Mouse (Mus musculus) adrenal gland (tissue): ENCODE data around the gene Cuedc1.

Source experiments
- intact Hi-C: fragments of 180-260 bp; cut with DNase I; formaldehyde crosslinking; loops from one replicate; pipeline ENCODE4 v1.15.1; 2025

The Cuedc1 gene

GRCm38 (mm10) chr11:88114871-88115301, 17.0 kb downstream of the Cuedc1 start:
- intact Hi-C loops = no loop called here

GRCm38 (mm10) chr11:88116568-88116967, 18.7 kb downstream of the Cuedc1 start:
- intact Hi-C loops = no loop called here

- intact Hi-C loops = no loop called here
Observed at GRCm38 (mm10) chr11:88117356-88118090, 19.7 kb downstream of the Cuedc1 start.

GRCm38 (mm10) chr11:88118091-88118440, 20.2 kb downstream of the Cuedc1 start:
- intact Hi-C loops = no loop called here

- intact Hi-C loops = no loop called here
Observed at GRCm38 (mm10) chr11:88118817-88119642, 21.2 kb downstream of the Cuedc1 start.

- intact Hi-C loops = no loop called here
Observed at GRCm38 (mm10) chr11:88122545-88122944, 24.7 kb downstream of the Cuedc1 start.

GRCm38 (mm10) chr11:88123021-88123420, 25.2 kb downstream of the Cuedc1 start:
- intact Hi-C loops = no loop called here

GRCm38 (mm10) chr11:88123731-88124130, 25.9 kb downstream of the Cuedc1 start:
- intact Hi-C loops = no loop called here

GRCm38 (mm10) chr11:88125483-88125882, 27.6 kb downstream of the Cuedc1 start:
- intact Hi-C loops = no loop called here

- intact Hi-C loops = no loop called here
Observed at GRCm38 (mm10) chr11:88126306-88126793, 28.5 kb downstream of the Cuedc1 start.

- intact Hi-C loops = no loop called here
Observed at GRCm38 (mm10) chr11:88128461-88128860, 30.6 kb downstream of the Cuedc1 start.

- intact Hi-C loops = no loop called here
Observed at GRCm38 (mm10) chr11:88129281-88129680, 31.4 kb downstream of the Cuedc1 start.

GRCm38 (mm10) chr11:88129935-88130334, 32.1 kb downstream of the Cuedc1 start:
- intact Hi-C loops = no loop called here

GRCm38 (mm10) chr11:88131847-88132246, 34.0 kb downstream of the Cuedc1 start:
- intact Hi-C loops = no loop called here

- intact Hi-C loops = no loop called here
Observed at GRCm38 (mm10) chr11:88135218-88135617, 37.4 kb downstream of the Cuedc1 start.

- intact Hi-C loops = no loop called here
Observed at GRCm38 (mm10) chr11:88137814-88138425, 40.1 kb downstream of the Cuedc1 start.

GRCm38 (mm10) chr11:88139256-88139861, 41.5 kb downstream of the Cuedc1 start:
- intact Hi-C loops = no loop called here

GRCm38 (mm10) chr11:88140066-88141060, 42.5 kb downstream of the Cuedc1 start:
- intact Hi-C loops = no loop called here

- intact Hi-C loops = no loop called here
Observed at GRCm38 (mm10) chr11:88142362-88142761, 44.5 kb downstream of the Cuedc1 start.

- intact Hi-C loops = no loop called here
Observed at GRCm38 (mm10) chr11:88144100-88144499, 46.2 kb downstream of the Cuedc1 start.
